Mouse (Mus musculus) heart, embryonic 11.5 days (tissue): ENCODE results near the gene Catsper3. TPM values are rescaled to one million over a fixed set of nuclear protein-coding genes. Genes with fewer than 3 reads are reported as not detected.

Experiments
- ATAC-seq: fragments of 200-750 bp; cut with Nextera tagmentation; replicated peaks from 2 replicates; pipeline ENCODE4 v1.8.0; 2017; ENCODE audit warnings: moderate library complexity; ENCODE audit not compliant: insufficient number of reproducible peaks, low FRiP score, low TSS enrichment
- H3K27ac ChIP-seq: fragments of 300-500 bp; sonication (generic); 2 replicates; pipeline ENCODE4 v1.5.1; 2014; ENCODE audit warnings: mild to moderate bottlenecking, low read depth, low read length
- H3K27me3 ChIP-seq: fragments of 300-500 bp; sonication (generic); 2 replicates; pipeline ENCODE4 v1.6.1; 2014; ENCODE audit warnings: mild to moderate bottlenecking, low read length, mixed read lengths; ENCODE audit not compliant: control insufficient read depth, insufficient read depth
- H3K36me3 ChIP-seq: fragments of 300-500 bp; sonication (generic); 2 replicates; pipeline ENCODE4 v1.6.1; 2014; ENCODE audit warnings: mild to moderate bottlenecking, low read length, moderate library complexity, mixed read lengths; ENCODE audit not compliant: control insufficient read depth, insufficient read depth
- H3K4me1 ChIP-seq: fragments of 300-500 bp; sonication (generic); 2 replicates; pipeline ENCODE4 v1.6.1; 2014; ENCODE audit warnings: low read length; ENCODE audit not compliant: control insufficient read depth, insufficient read depth
- H3K4me2 ChIP-seq: fragments of 300-500 bp; sonication (generic); 2 replicates; pipeline ENCODE4 v1.6.1; 2014; ENCODE audit warnings: mild to moderate bottlenecking, moderate library complexity
- H3K4me3 ChIP-seq: fragments of 300-500 bp; sonication (generic); 2 replicates; pipeline ENCODE4 v1.5.1; 2014; ENCODE audit warnings: low read depth, low read length
- H3K9ac ChIP-seq: fragments of 300-500 bp; sonication (generic); 2 replicates; pipeline ENCODE4 v1.6.1; 2014; ENCODE audit warnings: mild to moderate bottlenecking, low read depth, low read length, moderate library complexity
- H3K9me3 ChIP-seq: fragments of 300-500 bp; sonication (generic); replicated peaks from 2 replicates; pipeline ENCODE4 v1.6.1; 2016; ENCODE audit warnings: low read length; ENCODE audit not compliant: control insufficient read depth
- WGBS: fragments of 180-500 bp; shearing (Covaris S2); extraction: QIAGEN DNeasy Blood & Tissue Kit; methylation state at CpG from one replicate; pipeline ENCODE4 v1.1.7; 2014; ENCODE audit not compliant: insufficient replicate concordance; 5-methylcytosine and 5-hydroxymethylcytosine counted together
- polyA plus RNA-seq: library from polyadenylated mRNA; unstranded; fragments of >200 nt; fragmentation: Nextera tagmentation; extraction: Ambion mirVana; gene quantifications from 2 replicates; pipeline ENCODE4 v1.2.1, GENCODE M21; 2014

Gene Catsper3
- 0.11 and 0.23 TPM in 2 replicates for polyA plus RNA-seq

DNA sequence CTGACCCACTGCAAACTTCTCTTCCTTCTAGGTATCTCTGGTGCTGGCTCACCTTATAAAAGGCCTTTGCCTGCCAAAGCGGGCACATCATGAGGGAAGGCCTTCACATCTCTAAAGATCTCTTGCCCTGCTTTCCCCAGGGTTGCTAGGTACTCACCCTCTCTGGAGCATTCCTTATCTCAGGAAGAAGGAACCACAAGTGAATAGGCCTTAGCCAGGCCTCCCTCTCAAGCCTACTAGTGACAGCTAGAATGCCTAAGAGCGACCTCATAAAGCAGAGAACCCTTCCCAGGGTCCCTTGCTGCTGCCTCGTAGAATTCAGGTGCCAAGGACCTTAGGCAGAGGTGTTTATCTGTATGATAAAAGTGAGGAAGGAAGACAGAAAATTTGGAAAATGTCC is at the start of gene Catsper3:
Gene Catsper3, plus strand, starts transcription at position 301 of the 400 bp plus-strand sequence.
- 81% methylated on average over 3 of the region's 3 CpGs for WGBS
- H3K9me3 ChIP-seq, result no peaks in the 10 kb centered on the region
- H3K36me3 ChIP-seq, result no peaks in the 10 kb centered on the region
- H3K9ac ChIP-seq, result no peak within 1 kb of the TSS
- ATAC-seq, result no peak
- no peak within 1 kb of the TSS for H3K27ac ChIP-seq
- H3K4me2 ChIP-seq, result no peak within 1 kb of the TSS
- no peaks in the 10 kb centered on the region for H3K27me3 ChIP-seq
- no peak within 1 kb of the TSS for H3K4me3 ChIP-seq
- no peaks in the 10 kb centered on the region for H3K4me1 ChIP-seq

DNA sequence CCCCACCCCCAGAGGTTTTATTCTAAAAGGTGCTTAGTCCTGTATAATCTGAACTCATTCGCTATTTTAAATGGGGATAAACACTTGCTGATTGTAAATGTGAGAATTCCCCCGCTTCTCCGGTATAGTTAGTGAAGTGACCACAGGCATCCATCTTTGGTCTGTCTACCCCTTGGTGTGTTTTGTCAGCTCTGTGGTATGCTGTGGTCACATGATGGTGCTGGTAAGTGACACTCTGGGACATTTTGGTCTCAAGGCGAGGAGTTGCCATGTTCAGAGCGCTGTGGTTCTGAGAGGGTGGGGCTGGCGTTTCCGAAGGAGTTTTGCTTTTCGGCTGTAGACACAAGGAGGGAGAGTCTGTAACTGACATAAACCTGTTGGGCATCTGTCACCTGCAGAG is 46.5 kb upstream of the Catsper3 start:
- WGBS, result 86% methylated on average over 8 of the region's 8 CpGs

DNA sequence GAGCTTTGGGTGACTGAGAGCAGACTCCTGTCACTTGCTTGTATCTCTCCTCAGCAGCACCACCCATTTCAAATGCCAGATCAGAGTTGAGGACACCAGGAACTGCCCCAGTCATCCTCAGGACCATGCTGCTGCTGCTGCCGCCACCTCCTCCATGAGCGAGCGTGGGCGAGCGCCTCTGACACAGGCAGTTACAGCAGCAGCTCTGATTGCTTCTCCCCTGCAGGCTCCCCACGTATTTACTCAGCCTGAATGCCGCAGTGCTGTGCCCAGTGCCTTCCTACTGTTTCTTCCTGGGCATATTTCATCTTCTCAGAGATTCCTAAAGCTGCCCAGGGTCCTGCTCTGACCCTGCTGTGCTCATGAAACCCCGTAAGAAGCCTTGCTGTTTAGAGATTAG is 42.1 kb upstream of the Catsper3 start:
- no peak for ATAC-seq
- H3K27me3 ChIP-seq, result no peaks in the 10 kb centered on the region
- H3K4me1 ChIP-seq, result no peaks in the 10 kb centered on the region
- H3K27ac ChIP-seq, result no peak overlapping the region
- H3K4me2 ChIP-seq, result no peak overlapping the region
- WGBS, result 65% methylated on average over 8 of the region's 8 CpGs
- H3K9ac ChIP-seq, result 0 out of 2 replicates have a peak overlapping the region, but pooled peaks have one; percentile 8
- H3K4me3 ChIP-seq, result no peak overlapping the region
- no peaks in the 10 kb centered on the region for H3K9me3 ChIP-seq
- H3K36me3 ChIP-seq, result no peaks in the 10 kb centered on the region

More for the DNA sequence above, 46.5 kb upstream of the Catsper3 start:
- no peaks in the 10 kb centered on the region for H3K9me3 ChIP-seq
- H3K4me1 ChIP-seq, result no peaks in the 10 kb centered on the region
- no peaks in the 10 kb centered on the region for H3K27me3 ChIP-seq
- H3K4me3 ChIP-seq, result no peak overlapping the region
- no peak overlapping the region for H3K27ac ChIP-seq
- no peak for ATAC-seq
- H3K4me2 ChIP-seq, result no peak overlapping the region
- no peak overlapping the region for H3K9ac ChIP-seq
- no peaks in the 10 kb centered on the region for H3K36me3 ChIP-seq

DNA sequence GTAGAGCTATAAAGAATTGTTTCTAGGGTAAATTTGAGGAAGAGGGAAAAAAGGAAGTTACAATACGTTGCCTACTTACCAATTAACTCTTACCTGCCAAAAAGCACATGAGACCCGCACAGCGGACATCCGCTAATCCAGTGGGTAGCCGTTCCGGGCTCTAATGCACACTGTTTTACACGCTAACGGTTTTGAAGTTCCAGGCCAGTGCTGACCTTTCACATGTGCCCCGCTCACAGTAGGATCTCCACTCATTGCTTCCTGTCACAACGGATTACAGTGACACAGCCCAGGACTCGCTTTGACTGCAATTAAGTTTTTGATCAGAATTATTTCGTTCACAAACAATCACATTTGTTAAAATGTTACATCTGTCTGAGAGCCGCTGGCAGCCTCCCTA is 30.0 kb upstream of the Catsper3 start:
- WGBS, result 69% methylated on average over 13 of the region's 13 CpGs
- ATAC-seq, result no peak

DNA sequence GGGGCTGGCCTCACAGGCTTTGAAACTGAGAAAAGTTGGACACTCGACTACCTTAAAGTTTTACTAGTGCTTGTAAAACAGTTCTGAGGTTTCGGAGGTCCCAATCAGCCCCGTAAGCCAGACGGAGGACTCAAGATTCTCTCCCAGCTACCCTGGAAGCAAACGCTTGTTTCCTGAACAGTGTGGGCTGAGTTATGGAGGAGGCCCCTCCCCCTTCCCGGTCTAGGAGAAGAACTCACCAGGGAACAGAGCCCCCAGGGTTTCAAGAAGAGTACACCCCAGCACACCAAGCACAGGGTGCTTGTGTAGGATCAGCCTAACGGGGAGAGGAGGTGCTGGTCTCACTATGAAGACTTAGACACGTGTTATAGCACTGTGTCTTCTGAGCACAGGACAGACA is 27.6 kb upstream of the Catsper3 start:
- Histone ChIP-seq H3K4me1 (peaks cover 5% of the 10 kb centered on the region), H3K9me3 (no peaks in the 10 kb centered on the region), H3K4me2 (peak overlapping the region; percentile 46), H3K27me3 (no peaks in the 10 kb centered on the region), H3K9ac (peak overlapping the region; percentile 50), H3K36me3 (no peaks in the 10 kb centered on the region), H3K27ac (no peak overlapping the region), H3K4me3 (no peak overlapping the region)
- ATAC-seq, result peak; percentile 57; the same call in 1 of the 2 replicates
- WGBS, result 41% methylated on average over 8 of the region's 8 CpGs

More for the DNA sequence above, 30.0 kb upstream of the Catsper3 start:
- Histone ChIP-seq H3K4me2 (no peak overlapping the region), H3K9me3 (no peaks in the 10 kb centered on the region), H3K4me3 (no peak overlapping the region), H3K9ac (no peak overlapping the region), H3K36me3 (no peaks in the 10 kb centered on the region), H3K4me1 (peaks cover 5% of the 10 kb centered on the region), H3K27me3 (no peaks in the 10 kb centered on the region), H3K27ac (no peak overlapping the region)

DNA sequence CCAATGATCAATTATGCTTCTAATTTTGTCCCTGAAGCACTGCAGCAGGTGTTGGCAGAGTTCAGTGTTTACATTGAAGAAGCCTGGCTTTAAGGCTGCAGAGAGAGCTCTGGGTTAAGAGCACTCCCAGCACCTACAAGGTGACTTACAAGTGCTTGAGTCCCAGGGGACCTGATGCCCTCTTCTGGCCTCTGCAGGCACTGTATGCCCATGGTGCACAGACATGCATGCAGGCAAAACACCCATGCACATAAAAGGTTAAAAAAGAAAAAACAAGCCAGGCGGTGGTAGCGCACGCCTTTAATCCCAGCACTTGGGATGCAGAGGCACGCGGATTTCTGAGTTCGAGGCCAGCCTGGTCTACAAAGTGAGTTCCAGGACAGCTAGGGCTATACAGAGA is 26.7 kb upstream of the Catsper3 start:
- H3K4me3 ChIP-seq, result no peak overlapping the region
- ATAC-seq, result no peak
- H3K9me3 ChIP-seq, result no peaks in the 10 kb centered on the region
- H3K4me1 ChIP-seq, result peaks cover 5% of the 10 kb centered on the region
- no peaks in the 10 kb centered on the region for H3K27me3 ChIP-seq
- H3K27ac ChIP-seq, result no peak overlapping the region
- no peak overlapping the region for H3K9ac ChIP-seq
- WGBS, result 84% methylated on average over 6 of the region's 6 CpGs
- H3K4me2 ChIP-seq, result no peak overlapping the region
- no peaks in the 10 kb centered on the region for H3K36me3 ChIP-seq

DNA sequence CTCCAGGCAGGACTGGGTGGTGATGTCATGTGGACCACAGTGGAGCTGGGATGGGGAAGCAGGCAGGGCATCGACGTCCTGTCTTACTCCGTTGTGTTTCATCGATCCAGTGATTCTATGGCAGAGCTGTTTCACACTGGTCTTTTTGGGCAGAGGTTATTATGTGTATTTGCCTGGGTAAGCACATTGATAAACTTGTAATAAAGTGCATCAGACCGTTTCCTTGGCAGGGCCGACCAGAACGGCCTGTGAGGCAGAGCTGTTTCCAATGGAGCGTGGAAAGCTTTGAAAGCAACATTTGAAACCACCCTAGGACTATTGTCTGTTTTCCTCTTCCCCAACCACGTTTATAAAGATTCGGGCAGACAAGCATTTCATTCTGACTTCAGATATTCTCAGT is 23.8 kb upstream of the Catsper3 start:
- Histone ChIP-seq H3K4me3 (no peak overlapping the region), H3K4me1 (peaks cover 5% of the 10 kb centered on the region), H3K27ac (no peak overlapping the region), H3K4me2 (no peak overlapping the region), H3K27me3 (no peaks in the 10 kb centered on the region), H3K9me3 (no peaks in the 10 kb centered on the region), H3K36me3 (no peaks in the 10 kb centered on the region), H3K9ac (no peak overlapping the region)
- no peak for ATAC-seq
- WGBS, result 61% methylated on average over 10 of the region's 10 CpGs

DNA sequence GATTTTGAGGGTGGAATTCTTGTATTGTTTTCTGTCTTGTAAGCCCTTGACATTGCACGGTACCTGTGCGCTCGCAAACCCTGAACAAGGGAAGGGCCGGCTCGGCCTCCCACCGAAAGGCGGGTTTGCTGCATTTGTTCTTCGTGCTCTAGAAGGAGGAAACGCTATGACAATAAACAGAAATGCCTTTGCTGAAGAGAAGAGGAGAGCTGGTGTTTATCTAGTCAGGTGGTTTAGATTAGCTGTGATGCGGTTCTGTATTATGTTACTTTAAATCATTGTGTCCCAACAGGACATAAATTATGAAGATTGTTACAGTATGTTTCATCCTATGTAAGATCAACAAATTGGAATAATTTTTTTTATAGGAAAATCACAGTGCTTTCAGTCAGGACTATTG is 22.9 kb upstream of the Catsper3 start:
- Histone ChIP-seq H3K9ac (no peak overlapping the region), H3K9me3 (no peaks in the 10 kb centered on the region), H3K4me1 (peaks cover 5% of the 10 kb centered on the region), H3K4me3 (no peak overlapping the region), H3K36me3 (no peaks in the 10 kb centered on the region), H3K4me2 (no peak overlapping the region), H3K27ac (no peak overlapping the region), H3K27me3 (no peaks in the 10 kb centered on the region)
- ATAC-seq, result no peak
- WGBS, result 71% methylated on average over 10 of the region's 10 CpGs

DNA sequence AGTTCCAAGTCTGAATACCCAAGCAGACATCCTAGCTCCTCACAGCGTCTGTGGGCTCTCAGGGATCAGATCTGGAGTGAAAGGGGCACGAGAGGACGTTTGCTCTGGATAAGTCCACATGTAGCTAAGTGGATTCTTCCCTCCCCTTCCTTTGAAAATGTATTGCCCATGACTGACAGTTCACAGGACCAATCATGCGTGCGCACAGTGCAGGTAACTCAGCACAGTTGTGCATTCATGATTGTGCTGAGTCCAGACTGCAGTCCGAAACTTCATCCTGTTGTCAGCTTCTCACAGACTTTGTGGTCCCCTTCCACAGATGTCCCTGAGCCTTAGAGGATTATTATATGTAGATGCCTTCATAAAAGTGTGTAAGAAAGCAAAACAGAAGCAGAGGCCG is 10.0 kb upstream of the Catsper3 start:
- Histone ChIP-seq H3K27ac (no peak overlapping the region), H3K4me3 (no peak overlapping the region), H3K4me2 (no peak overlapping the region), H3K4me1 (0 out of 2 replicates have a peak, but pooled peaks cover 2% of the 10 kb centered on the region), H3K27me3 (no peaks in the 10 kb centered on the region), H3K9ac (no peak overlapping the region), H3K9me3 (no peaks in the 10 kb centered on the region), H3K36me3 (no peaks in the 10 kb centered on the region)
- ATAC-seq, result no peak
- 77% methylated on average over 7 of the region's 7 CpGs for WGBS
